Mouse (Mus musculus): Measurements from ENCODE around the gene Zp1.

Zp1 gene

GRCm38 (mm10) chr19:10920532-10920931 is at the start of gene Zp1:
Gene Zp1 (minus strand): TSS chr19:10920632.
- no peak for DNase-seq (ENCODE audit: low spot score in 2 of 2)

- DNase-seq (ENCODE audit: low spot score in 2 of 2): no peak
These were observed 48.1 kb upstream of the Zp1 start for GRCm38 (mm10) chr19:10968578-10968977.

- DNase-seq (ENCODE audit: low spot score in 2 of 2): no peak
These were observed 45.3 kb upstream of the Zp1 start for GRCm38 (mm10) chr19:10965721-10966120.

- no peak for DNase-seq (ENCODE audit: low spot score in 2 of 2)
These were observed 39.5 kb upstream of the Zp1 start for GRCm38 (mm10) chr19:10959978-10960346.

GRCm38 (mm10) chr19:10959085-10959977 is 38.9 kb upstream of the Zp1 start:
- DNase-seq (ENCODE audit: low spot score in 2 of 2): peak in 1 of 2 experiments; percentile 70

- peak; percentile 41 to 45 for DNase-seq (ENCODE audit: low spot score in 2 of 2)
These were observed 31.8 kb upstream of the Zp1 start for GRCm38 (mm10) chr19:10952021-10952939.

GRCm38 (mm10) chr19:10949558-10949957 is 29.1 kb upstream of the Zp1 start:
- no peak for DNase-seq (ENCODE audit: low spot score in 2 of 2)

GRCm38 (mm10) chr19:10949112-10949511 is 28.7 kb upstream of the Zp1 start, which contains the start of gene Ccdc86:
Gene Ccdc86 (minus strand): TSS chr19:10949266.
- DNase-seq (ENCODE audit: low spot score in 2 of 2): peak; percentile 93 to 95

GRCm38 (mm10) chr19:10948416-10948815 is 28.0 kb upstream of the Zp1 start:
- DNase-seq (ENCODE audit: low spot score in 2 of 2): peak in 1 of 2 experiments; percentile 13

- DNase-seq (ENCODE audit: low spot score in 2 of 2): no peak
These were observed 26.8 kb upstream of the Zp1 start for GRCm38 (mm10) chr19:10947219-10947618.

- DNase-seq (ENCODE audit: low spot score in 2 of 2): no peak
These were observed 26.1 kb upstream of the Zp1 start for GRCm38 (mm10) chr19:10946506-10946905.

GRCm38 (mm10) chr19:10943955-10944354 is 23.5 kb upstream of the Zp1 start:
- no peak for DNase-seq (ENCODE audit: low spot score in 2 of 2)

GRCm38 (mm10) chr19:10940801-10941457 is 20.5 kb upstream of the Zp1 start:
- DNase-seq (ENCODE audit: low spot score in 2 of 2): no peak

- peak in 1 of 2 experiments; percentile 29 for DNase-seq (ENCODE audit: low spot score in 2 of 2)
These were observed 19.8 kb upstream of the Zp1 start for GRCm38 (mm10) chr19:10940097-10940800.

GRCm38 (mm10) chr19:10938771-10939170 is 18.3 kb upstream of the Zp1 start:
- no peak for DNase-seq (ENCODE audit: low spot score in 2 of 2)

GRCm38 (mm10) chr19:10937110-10937563 is 16.7 kb upstream of the Zp1 start, which contains the start of gene Ptgdr2:
Gene Ptgdr2 (plus strand): TSS chr19:10937160.
- DNase-seq (ENCODE audit: low spot score in 2 of 2): no peak

GRCm38 (mm10) chr19:10936077-10936476 is 15.6 kb upstream of the Zp1 start:
- DNase-seq (ENCODE audit: low spot score in 2 of 2): no peak

GRCm38 (mm10) chr19:10935029-10935428 is 14.6 kb upstream of the Zp1 start:
- DNase-seq (ENCODE audit: low spot score in 2 of 2): no peak

- DNase-seq (ENCODE audit: low spot score in 2 of 2): no peak
These were observed 10.2 kb upstream of the Zp1 start for GRCm38 (mm10) chr19:10930641-10931040.

GRCm38 (mm10) chr19:10926666-10927065 is 6.2 kb upstream of the Zp1 start:
- no peak for DNase-seq (ENCODE audit: low spot score in 2 of 2)

GRCm38 (mm10) chr19:10926123-10926621 is 5.7 kb upstream of the Zp1 start:
- DNase-seq (ENCODE audit: low spot score in 2 of 2): no peak

Measured in heart, adult 9 months (tissue).